Mouse (Mus musculus) urinary bladder, postnatal 4 days (tissue): Measurements from ENCODE around the gene Rrnad1.
A peak's percentile ranks its signal among the peaks of the same experiment; 100 is the strongest.

Experiments
- DNase-seq, 2 experiments: peaks; one replicate each; pipeline ENCODE4 v3.0.0; 2021 to 2022; ENCODE audit warnings: low spot score in 2 of 2

Gene Rrnad1

DNA sequence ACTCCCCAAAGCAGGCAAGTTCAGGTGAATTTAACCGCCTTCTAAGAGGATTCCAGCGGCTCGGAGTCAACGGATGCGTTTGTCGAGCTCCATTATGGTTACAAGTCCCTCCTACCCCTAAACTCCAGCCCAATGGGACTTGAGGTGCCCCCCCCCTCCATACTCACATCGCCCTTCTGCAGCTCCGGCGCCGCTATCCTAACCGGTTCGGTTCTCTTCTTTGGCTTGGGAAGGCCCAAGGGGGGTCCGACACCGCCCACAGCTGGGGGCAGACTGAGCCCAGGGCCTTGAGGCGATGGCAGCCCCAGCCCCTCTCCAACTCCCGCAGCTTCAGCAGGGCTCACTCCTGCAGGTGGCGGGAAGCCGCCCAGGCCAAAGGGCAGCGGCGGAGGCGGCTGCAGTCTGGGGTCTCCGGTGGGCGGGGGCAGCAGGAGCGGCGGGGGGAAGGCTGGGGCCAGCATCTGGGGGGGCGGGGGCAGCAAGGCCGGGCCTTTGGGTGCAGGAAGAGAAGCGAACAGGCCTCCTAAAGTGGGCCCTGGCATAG, 45.7 kb downstream of the Rrnad1 start:
- DNase-seq, result peak in 1 of 2 experiments; percentile 41

DNA sequence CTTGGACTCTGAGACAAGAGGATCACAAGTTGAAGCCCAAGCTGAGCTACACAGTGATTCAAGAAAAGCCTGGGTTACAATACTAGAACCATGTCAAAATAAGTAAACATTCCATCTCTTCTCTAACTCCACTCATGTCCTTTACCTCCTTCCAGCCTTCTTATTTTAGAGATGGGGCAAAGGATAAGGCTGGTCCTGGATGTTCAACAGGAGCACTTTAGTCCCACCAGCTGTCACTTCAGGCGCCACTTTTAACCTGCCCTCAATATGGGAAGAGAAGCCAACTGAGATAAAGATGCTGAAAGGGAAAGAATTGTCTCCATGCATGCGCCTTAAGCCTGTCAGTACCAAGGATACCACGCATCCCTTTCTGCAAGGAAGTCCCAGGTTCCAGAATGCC, 46.2 kb downstream of the Rrnad1 start:
- DNase-seq, result no peak

DNA sequence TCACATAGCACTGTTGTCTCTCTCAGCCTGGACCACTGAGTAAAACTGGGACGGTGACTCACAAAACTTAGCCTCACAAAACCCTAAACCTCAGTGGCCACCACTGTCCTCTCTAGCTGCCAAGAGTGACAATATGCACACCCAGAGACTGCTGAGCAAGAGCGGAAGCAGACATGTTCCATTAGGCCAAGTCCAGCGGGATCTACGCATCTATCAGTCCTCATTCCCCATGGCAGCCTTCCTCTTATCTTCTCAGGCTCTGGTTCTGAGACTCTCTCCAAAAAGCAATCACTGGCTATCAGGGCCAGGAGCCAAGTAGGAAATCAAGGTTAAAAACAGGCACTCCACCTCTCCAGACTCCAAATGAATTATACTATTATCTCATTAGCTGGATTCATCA, 52.8 kb downstream of the Rrnad1 start:
- no peak for DNase-seq
